Mouse (Mus musculus): ENCODE measurements around the gene Nectin3. TPM values are rescaled to one million over a fixed set of nuclear protein-coding genes. Genes with fewer than 3 reads are reported as not detected.

Gene Nectin3
- 21.9 and 24.0 TPM in 2 replicates for polyA plus RNA-seq (2012; rRNA removed)

GRCm38 (mm10) chr16:46498421-46498789 lies at the start of gene Nectin3:
Nectin3 (minus strand) TSS chr16:46498525.
- Histone ChIP-seq H3K4me3 (ENCODE audit: insufficient read depth, low read length) (peak within 1 kb of the TSS; percentile 94), H3K4me1 (ENCODE audit: control insufficient read depth, insufficient read depth, low read length) (no peaks in the 10 kb centered on the region), H3K27ac (ENCODE audit: insufficient read depth, low read length) (peak within 1 kb of the TSS; percentile 74)
- TF ChIP-seq POLR2A (IDR thresholded peaks at IDR 0.05; ENCODE audit: extremely low read depth, insufficient read depth, low read length) (no peak), CTCF (IDR thresholded peaks at IDR 0.05; ENCODE audit: extremely low read depth, insufficient read depth, low read length) (no peak)

- Histone ChIP-seq H3K4me1 (ENCODE audit: control insufficient read depth, insufficient read depth, low read length) (no peaks in the 10 kb centered on the region), H3K4me3 (ENCODE audit: insufficient read depth, low read length) (no peak overlapping the region), H3K27ac (ENCODE audit: insufficient read depth, low read length) (no peak overlapping the region)
- TF ChIP-seq POLR2A (IDR thresholded peaks at IDR 0.05; ENCODE audit: extremely low read depth, insufficient read depth, low read length) (no peak), CTCF (IDR thresholded peaks at IDR 0.05; ENCODE audit: extremely low read depth, insufficient read depth, low read length) (no peak)
Measured at GRCm38 (mm10) chr16:46538092-46538491, 39.8 kb upstream of the Nectin3 start.

DNA sequence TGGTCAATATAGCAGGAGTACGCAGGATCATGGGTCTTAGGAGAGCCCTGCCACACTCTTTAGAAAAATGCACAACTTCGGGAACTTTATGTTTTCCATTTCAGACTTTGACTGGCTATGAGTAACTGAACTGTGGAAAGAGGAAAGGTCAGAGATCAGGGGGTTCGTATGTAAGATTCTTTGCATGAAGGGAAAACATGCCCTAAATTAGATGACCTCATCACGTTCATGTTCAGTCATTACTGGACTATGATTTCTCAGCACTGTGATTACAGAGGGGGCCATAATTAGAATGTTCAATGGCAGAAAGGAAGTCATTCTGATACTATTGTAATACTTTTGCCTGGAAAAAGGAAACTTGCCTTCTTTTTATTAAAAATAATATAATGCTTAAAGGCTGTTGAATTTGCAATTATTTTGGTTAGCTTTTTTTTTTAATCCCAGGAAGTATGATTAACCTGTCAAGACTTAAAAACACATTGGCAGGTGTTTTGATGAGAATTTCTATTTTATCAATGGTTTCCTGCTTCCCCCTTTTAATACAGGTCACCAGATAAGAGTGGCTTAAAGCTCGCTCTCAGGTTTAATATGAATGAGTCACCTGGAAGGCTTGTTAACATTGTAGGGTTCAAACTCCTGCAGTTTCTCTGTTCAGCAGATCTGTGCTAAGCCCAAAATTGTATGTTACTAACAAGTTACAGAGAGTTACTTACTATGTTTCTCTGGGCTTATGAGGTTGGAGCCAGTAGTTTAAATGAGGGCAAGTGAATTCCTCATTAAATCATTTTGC lies 34.3 kb upstream of the Nectin3 start:
- no peak for TF ChIP-seq CTCF (IDR thresholded peaks at IDR 0.05; ENCODE audit: extremely low read depth, insufficient read depth, low read length)
- H3K27ac ChIP-seq (ENCODE audit: insufficient read depth, low read length), result no peak overlapping the region
- H3K4me3 ChIP-seq (ENCODE audit: insufficient read depth, low read length), result no peak overlapping the region
- H3K4me1 ChIP-seq (ENCODE audit: control insufficient read depth, insufficient read depth, low read length), result no peaks in the 10 kb centered on the region

- TF ChIP-seq CTCF (IDR thresholded peaks at IDR 0.05; ENCODE audit: extremely low read depth, insufficient read depth, low read length) (no peak), POLR2A (IDR thresholded peaks at IDR 0.05; ENCODE audit: extremely low read depth, insufficient read depth, low read length) (no peak)
- Histone ChIP-seq H3K4me3 (ENCODE audit: insufficient read depth, low read length) (no peak overlapping the region), H3K4me1 (ENCODE audit: control insufficient read depth, insufficient read depth, low read length) (no peaks in the 10 kb centered on the region), H3K27ac (ENCODE audit: insufficient read depth, low read length) (no peak overlapping the region)
Measured at GRCm38 (mm10) chr16:46531023-46531422, 32.7 kb upstream of the Nectin3 start.

DNA sequence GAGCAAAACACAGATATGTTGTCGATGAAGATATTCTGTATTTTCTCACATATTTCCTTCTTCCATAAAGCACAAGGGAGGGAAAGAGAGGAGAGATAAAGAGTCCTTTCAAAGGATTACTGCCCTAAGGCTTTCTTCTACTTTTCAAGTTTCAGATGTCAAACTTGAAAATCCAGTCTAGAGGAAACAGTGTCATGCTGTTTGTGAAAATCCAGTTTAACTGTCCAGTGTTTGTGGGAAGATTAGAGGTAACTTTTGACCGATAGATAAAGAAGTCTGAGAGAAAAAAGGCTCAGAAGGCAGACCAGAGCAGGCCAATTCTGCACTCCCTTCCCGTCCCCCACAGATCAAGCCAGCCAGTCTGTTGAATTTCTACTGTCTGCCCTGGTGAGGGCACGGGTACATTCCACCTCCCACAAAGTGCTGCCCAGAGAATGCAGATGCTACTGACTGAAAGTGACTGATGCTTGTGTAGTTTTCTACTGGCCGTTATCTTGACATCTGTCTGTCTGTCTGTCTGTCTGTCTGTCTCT lies 22.6 kb upstream of the Nectin3 start:
- no peak overlapping the region for H3K27ac ChIP-seq (ENCODE audit: insufficient read depth, low read length)
- no peak overlapping the region for H3K4me3 ChIP-seq (ENCODE audit: insufficient read depth, low read length)
- H3K4me1 ChIP-seq (ENCODE audit: control insufficient read depth, insufficient read depth, low read length), result no peaks in the 10 kb centered on the region
- no peak for TF ChIP-seq CTCF (IDR thresholded peaks at IDR 0.05; ENCODE audit: extremely low read depth, insufficient read depth, low read length)
- TF ChIP-seq POLR2A (IDR thresholded peaks at IDR 0.05; ENCODE audit: extremely low read depth, insufficient read depth, low read length), result no peak

GRCm38 (mm10) chr16:46519606-46520005 lies 21.3 kb upstream of the Nectin3 start:
- Histone ChIP-seq H3K4me1 (ENCODE audit: control insufficient read depth, insufficient read depth, low read length) (no peaks in the 10 kb centered on the region), H3K27ac (ENCODE audit: insufficient read depth, low read length) (no peak overlapping the region), H3K4me3 (ENCODE audit: insufficient read depth, low read length) (no peak overlapping the region)
- TF ChIP-seq POLR2A (IDR thresholded peaks at IDR 0.05; ENCODE audit: extremely low read depth, insufficient read depth, low read length) (no peak), CTCF (IDR thresholded peaks at IDR 0.05; ENCODE audit: extremely low read depth, insufficient read depth, low read length) (no peak)

GRCm38 (mm10) chr16:46507944-46508333 lies 9.6 kb upstream of the Nectin3 start:
- Histone ChIP-seq H3K4me3 (ENCODE audit: insufficient read depth, low read length) (no peak overlapping the region), H3K4me1 (ENCODE audit: control insufficient read depth, insufficient read depth, low read length) (no peaks in the 10 kb centered on the region), H3K27ac (ENCODE audit: insufficient read depth, low read length) (no peak overlapping the region)
- TF ChIP-seq POLR2A (IDR thresholded peaks at IDR 0.05; ENCODE audit: extremely low read depth, insufficient read depth, low read length), result no peak
- no peak for TF ChIP-seq CTCF (IDR thresholded peaks at IDR 0.05; ENCODE audit: extremely low read depth, insufficient read depth, low read length)

GRCm38 (mm10) chr16:46507260-46507943 lies 9.1 kb upstream of the Nectin3 start:
- Histone ChIP-seq H3K27ac (ENCODE audit: insufficient read depth, low read length) (no peak overlapping the region), H3K4me3 (ENCODE audit: insufficient read depth, low read length) (no peak overlapping the region), H3K4me1 (ENCODE audit: control insufficient read depth, insufficient read depth, low read length) (no peaks in the 10 kb centered on the region)
- TF ChIP-seq CTCF (IDR thresholded peaks at IDR 0.05; ENCODE audit: extremely low read depth, insufficient read depth, low read length), result no peak
- no peak for TF ChIP-seq POLR2A (IDR thresholded peaks at IDR 0.05; ENCODE audit: extremely low read depth, insufficient read depth, low read length)

DNA sequence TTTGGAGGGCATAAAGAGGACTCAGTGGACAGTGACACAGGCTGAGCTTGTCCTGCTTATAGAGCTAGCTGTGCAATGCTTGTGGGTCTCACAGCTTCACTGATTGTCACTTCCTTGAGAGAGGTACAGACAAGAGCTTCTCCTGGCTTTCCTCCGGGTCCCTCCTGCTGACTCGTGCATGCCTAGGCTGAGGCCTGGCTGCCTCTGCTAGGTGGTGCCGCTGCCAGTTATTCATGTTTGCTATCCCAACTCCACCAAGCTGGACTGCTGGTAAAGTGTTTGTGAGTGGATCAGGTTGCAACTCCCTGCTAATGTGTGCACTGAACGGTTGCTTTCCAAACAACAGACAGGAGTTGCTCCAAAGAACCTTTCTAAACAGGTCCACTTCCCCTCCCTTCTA lies 5.7 kb upstream of the Nectin3 start:
- H3K4me1 ChIP-seq (ENCODE audit: control insufficient read depth, insufficient read depth, low read length), result no peaks in the 10 kb centered on the region
- TF ChIP-seq POLR2A (IDR thresholded peaks at IDR 0.05; ENCODE audit: extremely low read depth, insufficient read depth, low read length) (no peak), CTCF (IDR thresholded peaks at IDR 0.05; ENCODE audit: extremely low read depth, insufficient read depth, low read length) (no peak)
- no peak overlapping the region for H3K4me3 ChIP-seq (ENCODE audit: insufficient read depth, low read length)
- H3K27ac ChIP-seq (ENCODE audit: insufficient read depth, low read length), result no peak overlapping the region

- H3K4me1 ChIP-seq (ENCODE audit: control insufficient read depth, insufficient read depth, low read length), result no peaks in the 10 kb centered on the region
- no peak overlapping the region for H3K4me3 ChIP-seq (ENCODE audit: insufficient read depth, low read length)
- no peak for TF ChIP-seq POLR2A (IDR thresholded peaks at IDR 0.05; ENCODE audit: extremely low read depth, insufficient read depth, low read length)
- no peak for TF ChIP-seq CTCF (IDR thresholded peaks at IDR 0.05; ENCODE audit: extremely low read depth, insufficient read depth, low read length)
- no peak overlapping the region for H3K27ac ChIP-seq (ENCODE audit: insufficient read depth, low read length)
Measured at GRCm38 (mm10) chr16:46502311-46502710, 4.0 kb upstream of the Nectin3 start.
